Mouse (Mus musculus) c-Kit-positive CD71-negative TER-119-negative erythroid progenitor cells, embryonic 14.5 days (primary cell): Measurements from ENCODE around the gene Timm8a2.
A peak's percentile ranks its signal among the peaks of the same experiment; 100 is the strongest.

ENCODE experiments used
- DNase-seq: peaks from one replicate; pipeline ENCODE4 v3.0.0-alpha.2; 2013; ENCODE audit warnings: low read depth

The Timm8a2 gene

DNA sequence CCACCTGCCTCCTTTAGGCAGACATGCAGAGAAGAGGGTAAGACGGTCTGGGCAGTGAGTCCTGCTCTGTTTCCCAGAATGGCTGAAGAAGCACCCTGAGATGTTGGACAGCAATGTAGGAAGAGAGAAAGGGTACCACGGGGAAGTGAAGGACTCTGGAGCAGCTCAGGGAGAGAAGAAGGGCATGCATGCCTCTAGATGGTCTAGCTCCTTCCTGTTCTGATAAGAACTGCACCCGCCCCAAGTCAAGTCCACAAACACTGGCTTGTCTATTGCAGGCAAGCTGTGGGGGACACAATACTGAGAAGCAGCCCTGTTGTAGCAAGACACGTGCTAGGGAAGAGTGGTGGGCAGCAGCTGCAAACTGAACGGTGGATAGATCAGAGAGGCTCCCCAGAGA, 22.3 kb upstream of the Timm8a2 start:
- no peak for DNase-seq

DNA sequence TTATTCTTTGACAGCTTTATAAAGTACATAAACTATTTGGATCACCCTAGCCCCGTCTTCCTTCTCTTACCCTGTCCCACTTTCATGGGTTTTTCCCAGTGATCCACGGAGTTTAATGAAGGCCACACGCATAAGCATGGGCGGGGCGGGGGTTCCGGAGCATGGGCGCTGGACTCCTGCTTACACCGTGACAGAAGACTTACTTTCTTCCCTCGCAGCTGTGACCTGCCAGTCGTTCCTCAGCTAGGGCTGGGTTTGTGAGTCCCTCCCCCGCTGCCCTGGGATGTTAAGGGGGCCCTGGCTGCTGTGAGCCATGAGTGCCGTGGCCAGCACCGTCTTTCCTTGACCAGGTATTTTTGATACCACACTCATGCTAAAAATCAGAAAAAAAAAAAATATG, 21.7 kb upstream of the Timm8a2 start:
- no peak for DNase-seq

DNA sequence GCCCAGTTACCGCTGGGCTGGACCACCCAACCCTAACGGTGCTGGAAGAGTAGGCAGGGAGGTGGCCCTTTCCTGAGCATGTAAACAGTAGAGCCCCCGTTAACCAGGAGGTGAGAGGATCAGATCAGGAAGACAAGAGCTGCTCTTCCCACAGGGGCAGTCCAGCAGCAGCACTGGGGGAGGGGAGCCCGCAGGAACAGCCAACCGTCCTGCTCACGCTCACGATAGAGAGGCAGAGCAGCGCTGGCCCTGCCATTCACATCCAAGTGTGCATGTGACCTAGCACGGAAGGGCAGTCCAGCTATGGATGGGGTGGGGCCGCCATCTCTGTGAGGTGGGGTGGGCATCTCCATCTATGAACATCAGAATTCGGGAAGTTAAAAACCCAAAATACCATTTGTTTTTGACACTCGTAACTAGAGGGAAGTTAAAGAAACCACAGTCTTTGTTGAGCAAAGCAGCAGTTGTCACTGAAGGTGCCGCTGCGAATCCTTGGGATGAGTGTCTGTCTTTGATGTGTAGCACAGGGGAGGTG, 21.0 kb upstream of the Timm8a2 start:
- DNase-seq = peak; percentile 50

DNA sequence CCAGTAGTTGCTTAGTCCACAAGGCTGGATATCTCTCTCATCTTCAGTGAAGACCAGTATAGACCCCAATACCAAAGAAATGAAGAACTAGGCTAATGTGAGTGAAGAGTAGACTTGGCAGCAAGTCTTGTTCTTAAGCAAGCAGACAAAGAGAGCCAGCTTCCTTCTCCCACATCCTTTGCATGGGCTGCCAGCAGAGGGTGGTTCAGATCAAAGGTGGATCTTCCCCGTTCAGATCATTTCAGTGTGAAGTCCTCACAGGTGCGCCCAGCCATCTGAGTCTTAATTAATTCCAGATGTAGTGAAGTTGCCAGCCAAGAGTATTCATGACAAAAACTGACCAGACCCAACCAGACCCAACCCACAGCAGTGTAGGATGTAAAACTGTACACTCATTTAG, 16.5 kb upstream of the Timm8a2 start:
- no peak for DNase-seq

DNA sequence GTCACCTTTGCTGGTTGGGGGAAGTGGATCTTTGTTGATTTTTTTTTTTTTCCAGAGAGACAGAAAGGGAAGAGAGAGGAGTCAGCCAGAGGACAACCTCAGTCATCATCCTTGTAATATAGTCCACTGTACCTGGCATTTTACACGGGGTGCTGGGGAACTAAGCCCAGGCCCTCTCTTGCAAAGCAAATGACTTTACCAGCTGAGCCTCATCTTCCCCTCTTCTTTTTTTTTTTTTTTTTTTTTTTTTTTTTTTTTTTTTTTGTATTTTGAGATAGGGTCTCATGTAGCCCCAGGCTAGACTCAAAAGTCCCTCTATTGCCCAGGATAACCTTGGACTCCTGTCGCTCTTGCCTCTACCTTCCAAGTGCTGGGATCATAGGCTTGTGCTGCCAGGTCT, 15.1 kb upstream of the Timm8a2 start:
- no peak for DNase-seq

DNA sequence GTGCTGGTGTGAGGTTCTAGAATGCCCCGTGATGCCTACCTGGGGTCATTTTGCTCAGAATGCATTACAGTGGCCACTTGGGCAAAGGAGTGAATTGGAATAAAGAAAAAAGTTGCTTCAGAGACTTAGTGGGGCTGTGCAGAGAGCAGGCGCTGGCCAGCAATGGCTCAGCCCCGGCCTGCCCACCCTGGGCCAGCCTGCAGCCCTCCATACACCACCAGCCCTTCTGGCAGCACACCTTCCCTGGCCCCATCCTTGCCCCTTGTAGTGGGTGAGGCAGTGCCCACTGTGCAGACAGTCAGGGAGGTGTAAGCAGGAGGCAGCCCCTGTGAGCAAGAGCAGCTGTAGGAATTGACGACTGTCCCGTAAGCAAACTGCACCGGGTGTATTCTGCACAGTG, 13.9 kb upstream of the Timm8a2 start:
- DNase-seq = no peak

DNA sequence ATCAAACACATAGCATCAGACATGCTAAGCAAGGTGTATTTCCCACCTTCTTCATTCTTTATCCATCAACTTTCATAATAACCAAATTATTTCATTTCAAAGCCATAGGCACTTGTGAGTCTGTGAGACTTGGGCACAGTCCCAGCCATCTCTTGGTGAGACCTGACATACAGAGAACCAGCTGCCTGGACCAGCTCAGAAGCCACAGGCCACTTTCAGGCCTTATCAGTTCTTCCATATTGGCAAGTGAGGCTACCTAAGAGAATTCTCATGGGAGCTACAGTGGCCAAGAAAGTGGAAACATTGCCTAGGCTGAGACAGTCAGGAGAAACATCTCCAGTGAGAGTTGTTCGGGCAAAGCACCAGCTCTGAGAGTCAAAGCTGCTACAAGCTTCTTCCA, 11.4 kb upstream of the Timm8a2 start:
- no peak for DNase-seq

DNA sequence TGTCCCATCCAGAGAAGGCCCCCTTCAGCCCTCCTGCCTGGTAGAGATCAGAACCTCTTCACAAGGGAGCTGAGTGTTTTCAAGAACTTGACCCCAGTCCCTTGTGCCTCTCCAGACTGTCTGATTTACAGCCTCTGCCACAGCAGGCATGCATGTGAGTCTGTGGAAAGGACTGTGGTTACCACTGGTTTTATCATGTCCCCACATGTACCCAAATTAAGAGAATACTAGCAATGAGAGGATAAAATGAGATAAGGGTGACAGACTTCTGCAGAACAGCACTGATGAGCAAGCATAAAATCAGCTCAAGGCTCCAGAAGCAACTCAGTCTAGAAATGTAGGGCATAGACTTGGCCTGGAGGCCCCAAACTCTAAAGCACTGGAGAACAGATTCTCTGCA, 10.5 kb upstream of the Timm8a2 start:
- DNase-seq = no peak

DNA sequence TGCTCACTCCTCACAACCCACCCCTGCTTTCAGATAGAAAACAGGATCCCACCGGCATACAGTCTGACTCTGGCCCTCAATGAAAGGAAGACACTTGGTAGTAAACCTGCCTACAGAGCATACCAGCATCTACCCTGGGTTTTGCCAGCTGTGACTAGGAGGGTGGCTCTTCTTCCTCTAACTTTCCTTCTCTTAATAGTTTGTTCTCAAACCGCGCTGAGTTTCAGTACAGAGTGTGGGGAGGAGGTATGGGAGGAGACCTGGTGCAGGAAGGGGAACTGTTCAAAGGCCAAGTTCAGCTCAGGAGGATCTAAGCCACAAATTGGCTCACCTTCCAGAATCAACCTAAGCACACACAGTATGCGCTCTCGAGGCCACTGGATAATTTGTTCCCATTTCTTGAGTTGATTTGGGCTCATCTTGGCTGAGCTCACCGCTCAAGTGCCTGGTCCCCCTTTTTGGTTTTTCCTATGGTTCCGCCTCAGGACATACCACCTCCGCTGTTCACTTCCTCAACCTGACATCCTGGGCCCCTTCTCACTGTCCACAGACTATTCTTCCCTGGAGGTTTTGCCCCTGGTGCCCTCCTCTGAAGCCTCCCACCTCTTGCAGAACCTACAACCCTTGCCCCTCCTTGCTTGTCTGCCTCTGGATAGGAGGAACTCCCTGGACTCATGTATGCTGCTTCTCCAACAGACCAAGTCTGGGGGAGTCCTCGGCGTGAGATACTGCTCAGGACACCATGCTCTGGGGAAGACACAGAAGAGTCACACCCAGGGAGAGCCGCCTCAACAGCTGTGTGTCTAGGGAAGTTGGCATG, 5.3 kb upstream of the Timm8a2 start:
- DNase-seq = no peak

DNA sequence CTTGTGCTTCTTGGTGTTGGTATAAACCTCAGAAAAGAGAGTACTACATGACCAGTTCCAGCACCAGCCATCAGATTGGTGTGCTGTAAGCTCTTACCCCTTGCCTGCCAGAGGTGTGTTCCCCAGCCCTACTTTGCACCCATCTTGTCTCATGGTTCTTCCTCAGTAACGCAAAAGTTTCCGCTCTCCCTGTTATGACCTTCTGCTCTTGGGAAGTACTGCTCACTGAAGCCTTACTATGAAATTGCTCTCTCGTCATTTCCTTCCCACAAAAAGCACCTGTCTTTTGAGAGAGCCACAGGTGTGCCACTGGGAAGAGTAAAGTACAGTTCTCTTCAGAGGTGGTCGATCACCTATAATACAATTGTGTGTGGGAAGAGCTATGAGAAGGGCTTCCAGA, 4.6 kb upstream of the Timm8a2 start:
- DNase-seq = no peak

DNA sequence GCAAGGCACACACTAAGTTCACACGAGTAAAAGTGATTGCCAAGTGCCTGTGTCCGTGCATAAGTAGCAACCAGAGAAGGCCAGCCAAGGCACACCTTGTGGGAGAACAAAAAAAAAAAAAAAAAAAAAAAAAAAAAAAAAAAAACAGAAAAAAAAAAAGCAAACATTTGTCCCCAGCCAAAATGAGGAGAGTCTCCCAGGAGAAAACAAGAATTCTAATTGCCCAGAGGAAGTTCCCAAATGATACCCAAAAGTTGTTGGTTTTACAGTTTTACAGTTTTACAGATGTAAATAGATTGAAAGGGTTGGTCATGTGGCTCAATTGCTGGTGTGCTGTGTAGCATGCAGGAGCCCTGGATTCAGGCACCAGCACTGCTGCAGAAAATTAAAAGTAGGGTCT, 2.4 kb upstream of the Timm8a2 start:
- DNase-seq = no peak

DNA sequence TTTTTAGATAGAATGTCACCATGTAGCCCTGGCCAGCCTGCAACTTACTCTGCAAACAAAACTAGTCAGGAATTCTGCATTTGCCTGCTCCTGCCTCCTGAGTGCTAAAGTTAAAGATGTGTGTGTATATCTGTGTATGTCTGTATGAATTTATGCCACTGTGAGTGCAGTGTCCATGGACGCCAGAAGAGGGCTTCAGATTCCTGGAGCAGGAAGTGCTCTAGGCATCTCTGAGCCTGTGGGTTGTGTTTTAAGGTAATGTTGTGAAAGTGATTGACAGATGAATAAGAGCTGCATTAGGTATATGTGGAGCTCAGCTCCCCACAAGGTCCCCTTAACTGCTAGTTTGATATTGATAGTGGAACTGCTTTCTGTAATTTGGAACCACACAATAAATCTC, 707 bp downstream of the Timm8a2 start:
- DNase-seq = no peak

DNA sequence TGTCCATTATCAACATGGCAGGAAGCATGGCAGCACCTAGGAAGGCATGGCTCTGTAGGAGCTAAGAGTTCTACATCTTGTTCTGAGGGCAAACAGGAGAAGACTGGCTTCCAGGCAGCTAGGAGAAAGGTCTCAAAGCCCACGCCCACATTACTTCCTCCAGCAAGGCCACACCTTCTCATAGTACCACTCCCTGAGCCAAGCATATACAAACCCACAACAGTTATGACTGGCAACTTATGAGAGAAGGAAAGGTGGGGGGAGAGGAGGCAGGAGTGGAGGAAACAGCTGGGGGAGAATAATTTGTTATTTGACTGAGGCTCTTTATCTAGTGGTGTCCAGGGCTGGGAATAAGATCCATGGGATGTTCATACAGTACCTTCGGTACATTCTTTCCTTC, 1.4 kb downstream of the Timm8a2 start:
- no peak for DNase-seq

DNA sequence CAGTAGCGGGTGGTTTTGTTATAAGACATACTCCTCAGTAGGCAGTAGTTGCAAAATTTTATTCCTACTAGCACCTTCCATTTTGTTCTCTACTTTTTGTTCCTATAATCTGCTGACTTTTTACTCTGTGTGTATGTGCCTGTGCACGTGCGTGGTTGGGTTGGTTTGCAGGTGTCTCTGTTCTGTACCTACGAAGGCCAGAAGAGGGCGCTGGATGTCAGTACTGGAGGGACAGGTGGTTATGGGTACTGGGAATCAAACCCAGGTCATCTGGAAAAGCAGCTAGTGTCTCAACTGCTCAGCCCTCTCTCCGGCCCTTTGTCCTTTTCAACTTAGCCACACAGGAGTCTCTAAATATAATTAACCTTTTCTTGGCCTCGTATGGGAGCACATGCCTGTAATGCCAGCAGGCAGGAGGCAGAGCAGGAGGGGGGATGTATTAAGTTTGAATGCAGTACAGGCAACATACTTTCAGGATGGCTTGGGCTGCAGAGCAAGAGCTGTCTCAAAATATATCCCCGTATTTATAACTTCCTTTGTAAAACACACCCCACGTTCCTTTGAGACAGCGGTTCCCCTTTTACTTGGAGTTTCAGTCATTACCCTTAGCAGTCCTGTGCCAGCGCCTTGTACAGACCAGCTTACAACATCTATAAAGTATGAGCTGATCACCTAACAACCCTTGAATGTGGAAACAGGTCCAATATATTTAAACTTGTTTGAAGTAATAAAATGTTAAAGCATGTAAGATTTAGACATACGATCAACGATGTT, 4.6 kb downstream of the Timm8a2 start:
- DNase-seq = no peak

DNA sequence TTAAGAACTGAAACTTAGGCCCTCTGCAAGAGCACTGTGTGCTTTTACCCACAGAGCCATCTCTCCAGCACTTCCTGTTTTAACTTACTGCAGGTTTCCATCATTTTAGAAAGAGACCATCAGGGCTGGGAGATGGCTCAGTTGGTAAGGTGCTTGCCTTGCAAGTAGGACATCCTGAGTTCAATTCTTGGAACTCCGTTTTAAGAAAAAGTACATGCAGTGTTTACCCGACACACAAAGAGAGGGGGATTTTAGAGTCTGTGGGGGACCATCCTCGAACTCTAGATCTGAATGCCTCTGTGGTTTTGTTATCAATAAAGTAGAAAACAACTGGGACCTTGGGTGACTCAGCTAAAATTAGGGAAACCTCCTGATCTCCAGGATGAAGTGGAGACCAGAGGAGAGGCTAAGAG, 6.9 kb downstream of the Timm8a2 start:
- DNase-seq = no peak

DNA sequence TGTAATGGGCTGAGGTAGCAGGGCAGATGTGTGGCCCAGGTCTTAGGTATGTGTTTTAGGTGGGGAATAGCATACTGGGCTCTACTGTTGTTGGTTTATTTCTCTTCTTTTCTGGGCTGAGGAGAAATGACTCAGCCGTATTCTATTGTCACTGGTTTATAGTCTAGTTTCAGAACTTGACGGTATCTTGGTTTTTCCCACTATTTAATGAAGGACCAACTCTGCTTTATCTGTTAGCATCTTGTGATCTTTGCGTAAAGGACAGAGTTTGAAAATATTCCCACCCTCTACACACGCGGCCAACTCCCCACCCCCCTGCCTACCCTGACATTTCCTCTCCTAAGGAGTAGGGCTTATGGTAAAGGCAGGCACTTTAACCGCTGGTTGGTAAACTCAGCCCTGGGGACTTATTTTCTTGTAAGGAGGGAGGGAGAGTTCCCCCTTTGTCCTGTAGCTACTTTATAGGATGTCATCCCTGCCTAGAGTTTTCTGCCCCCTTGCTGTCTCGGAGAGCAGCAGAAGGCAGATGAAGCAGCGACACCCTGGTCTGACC, 7.7 kb downstream of the Timm8a2 start:
- no peak for DNase-seq

DNA sequence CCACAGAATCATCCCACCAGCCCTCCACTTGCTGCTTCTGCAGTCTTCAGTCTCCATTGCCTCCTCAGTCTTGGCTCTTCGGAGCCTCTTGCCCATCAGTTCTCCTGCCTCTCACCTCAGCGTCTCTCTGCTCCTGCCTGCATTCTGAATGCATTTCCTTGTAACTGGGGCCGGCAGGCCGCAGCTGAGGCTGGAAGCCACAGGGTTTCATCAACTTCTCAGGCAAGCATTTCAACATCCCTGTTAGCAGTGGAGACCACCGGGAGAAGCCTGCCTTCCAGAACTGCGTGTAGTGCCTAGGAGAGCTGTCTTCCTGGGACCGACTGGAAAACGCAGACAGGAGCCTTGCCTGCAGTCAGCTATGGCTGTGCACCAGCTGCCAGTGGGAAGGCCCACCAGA, 13.3 kb downstream of the Timm8a2 start:
- DNase-seq = no peak

DNA sequence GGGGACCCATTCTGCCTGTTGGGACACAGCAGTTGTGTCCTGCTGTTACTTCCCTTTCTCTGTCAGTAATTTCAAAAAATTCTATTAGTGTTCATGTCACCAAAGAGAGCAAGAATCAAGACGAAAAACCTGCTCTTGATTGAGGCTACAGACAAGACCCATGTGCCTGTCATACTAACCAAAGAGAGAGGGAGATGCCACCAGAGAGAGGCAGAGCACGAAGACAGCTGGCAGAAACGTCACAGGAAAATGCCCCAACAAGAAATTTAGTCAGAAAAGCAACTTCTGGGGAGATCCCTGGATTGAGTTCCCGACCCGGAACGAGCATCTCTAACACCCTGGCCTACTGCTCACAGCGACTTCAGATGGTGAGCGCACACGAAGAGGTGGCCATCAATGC, 14.3 kb downstream of the Timm8a2 start:
- DNase-seq = no peak

DNA sequence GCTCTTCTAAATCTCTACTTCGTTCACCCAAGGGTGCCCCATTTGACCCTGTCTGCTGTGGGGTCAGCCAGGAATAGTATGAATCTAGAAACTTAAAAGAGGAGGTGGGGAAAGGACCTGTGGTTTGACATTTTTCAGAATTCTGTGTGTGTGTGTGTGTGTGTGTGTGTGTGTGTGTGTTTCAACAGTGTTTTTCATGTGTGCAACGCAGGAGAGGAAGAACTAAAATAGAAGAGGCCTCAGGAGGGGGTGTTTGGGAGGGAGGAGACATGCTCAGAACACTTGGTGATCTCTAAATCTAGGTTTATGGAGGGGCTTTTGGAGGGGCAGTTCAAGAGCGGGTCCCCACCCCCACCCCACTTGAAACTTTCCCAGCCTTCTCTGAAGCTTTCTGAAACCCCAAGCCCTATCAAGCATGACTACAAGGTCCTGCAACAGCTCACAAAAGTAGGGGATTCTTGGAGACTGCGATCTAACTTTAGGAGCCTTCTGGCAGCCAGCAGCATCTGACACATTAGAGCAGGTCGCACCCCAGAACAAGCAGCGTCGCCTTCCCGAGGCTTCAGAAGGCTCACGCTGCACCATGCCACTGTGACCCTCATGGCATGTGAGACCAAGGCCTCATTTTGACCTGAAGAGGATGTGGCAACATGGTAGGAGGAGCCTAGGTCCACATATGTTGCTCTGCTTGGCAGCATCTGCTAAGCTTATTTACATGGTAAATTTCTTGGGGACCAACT, 18.6 kb downstream of the Timm8a2 start:
- DNase-seq = no peak

DNA sequence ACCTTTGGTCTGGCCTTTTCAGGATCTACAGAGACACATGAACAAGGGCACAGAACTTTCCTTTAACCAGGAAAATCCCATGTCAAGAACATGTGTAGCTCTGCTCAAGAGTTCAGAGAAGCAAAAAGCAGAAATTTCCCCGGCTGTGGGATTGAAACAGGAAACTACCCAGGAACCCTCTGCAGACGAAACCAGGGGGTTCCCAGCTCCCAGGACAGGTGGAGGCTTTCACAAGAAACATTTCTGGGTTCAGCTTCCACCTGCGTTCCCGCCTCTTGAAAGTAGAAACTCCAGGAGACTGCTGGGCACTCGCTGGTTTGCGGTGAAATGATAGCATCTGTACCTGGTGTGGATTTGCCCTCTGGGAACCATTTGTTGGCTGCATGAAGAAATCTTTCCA, 22.4 kb downstream of the Timm8a2 start:
- no peak for DNase-seq

DNA sequence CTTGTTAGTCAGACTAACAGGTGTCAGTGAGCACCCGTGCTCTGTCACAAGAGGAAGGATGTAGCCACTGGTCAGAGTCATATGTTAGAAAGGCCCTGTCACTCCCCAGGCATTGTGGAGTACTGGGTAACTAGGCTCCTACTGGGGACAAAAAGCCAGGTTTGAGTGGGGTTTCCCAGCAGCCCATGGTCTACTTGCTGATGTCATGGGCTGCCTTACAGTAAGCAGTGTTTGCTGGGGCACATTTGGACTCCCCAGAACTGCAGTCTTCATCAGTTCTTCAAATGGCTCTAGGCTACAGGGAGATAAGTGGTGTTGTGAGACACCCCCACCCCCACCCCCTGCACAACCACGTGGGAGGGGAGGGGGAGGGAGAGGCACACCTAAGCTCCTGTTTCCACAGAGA, 23.5 kb downstream of the Timm8a2 start:
- DNase-seq = no peak

DNA sequence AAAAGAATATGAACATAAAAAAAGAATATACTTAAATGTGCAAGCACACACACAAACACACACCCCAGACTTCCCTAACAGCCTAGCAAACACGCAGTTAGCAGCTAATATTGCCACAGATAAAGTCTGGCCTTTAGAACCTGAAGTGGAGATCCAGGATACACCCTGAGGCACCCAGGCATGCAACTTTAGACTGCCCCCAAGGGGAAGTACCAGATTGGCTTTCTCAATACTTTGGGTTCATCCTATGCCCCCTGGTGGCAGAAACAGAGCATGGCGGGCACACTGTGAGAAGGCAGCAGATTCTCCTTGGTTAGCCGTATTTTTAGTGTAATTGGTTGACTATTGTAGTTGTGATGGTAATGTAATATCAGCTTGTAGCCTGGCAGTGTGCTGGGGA, 26.2 kb downstream of the Timm8a2 start:
- peak; percentile 86 for DNase-seq
